Mouse (Mus musculus) cerebellum, adult 2 months (tissue): ENCODE results near the gene Ephb2.

Experiments used
- CTCF ChIP-seq: fragments of 200-500 bp; IDR thresholded peaks from 2 replicates; pipeline ENCODE4 v1.5.1; 2011; ENCODE audit warnings: low read depth, mild to moderate bottlenecking, control low read depth, low read length, moderate library complexity, borderline replicate concordance; ENCODE audit not compliant: insufficient read depth
- POLR2A ChIP-seq: fragments of 200-500 bp; IDR thresholded peaks from 2 replicates; pipeline ENCODE4 v1.6.1; 2011; ENCODE audit warnings: low read length, control low read depth, borderline replicate concordance; ENCODE audit not compliant: insufficient read depth

GRCm38 (mm10) chr4:136806254-136806653, 29.5 kb downstream of the Ephb2 start:
- TF ChIP-seq POLR2A (no peak), CTCF (no peak)
